Mouse (Mus musculus): ENCODE data around the gene Cd7. TPM values are rescaled to one million over a fixed set of nuclear protein-coding genes. Genes with fewer than 3 reads are reported as not detected.
A peak's percentile ranks its signal among the peaks of the same experiment; 100 is the strongest.
"Not testable (repeated sequence)": the region's sequence is repeated elsewhere in the genome, so short reads cannot be mapped to it uniquely, and the experiment has no call there.

The Cd7 gene
- polyA plus RNA-seq, 1 experiment from 2014 or later: 0.29 TPM

DNA sequence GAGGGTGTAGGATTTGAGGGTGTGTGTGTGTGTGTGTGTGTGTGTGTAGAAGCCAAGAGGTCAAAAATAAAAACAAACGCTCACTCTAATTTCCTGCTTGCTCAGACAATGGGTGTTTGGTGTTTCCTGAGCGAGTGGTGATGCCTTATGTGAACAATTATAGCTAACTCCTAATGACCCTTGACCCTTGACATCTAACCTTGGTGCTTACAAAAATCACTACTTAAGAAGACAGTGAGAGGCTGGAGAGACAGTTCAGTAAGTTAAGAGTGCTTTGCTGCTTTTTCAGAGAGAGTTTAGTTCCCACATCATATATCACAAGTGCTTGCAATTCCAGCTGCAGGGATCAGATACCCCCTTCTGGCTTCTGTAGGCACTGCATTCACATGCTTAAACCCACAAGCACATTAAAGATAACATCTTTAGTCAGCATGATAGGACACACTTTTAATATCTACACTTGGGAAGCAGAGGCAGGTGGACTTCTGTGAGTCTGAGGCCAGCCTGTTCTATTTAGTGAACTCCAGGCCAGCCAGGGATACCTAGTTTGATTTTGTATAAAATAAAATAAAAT, 8.7 kb upstream of the Cd7 start:
- Histone ChIP-seq H3K9ac (no peak overlapping the region), H3K36me3 (no peaks in the 10 kb centered on the region), H3K4me2 (no peak overlapping the region), H3K9me3 (no peaks in the 10 kb centered on the region), H3K27ac (replicated peaks) (no peak overlapping the region), H3K4me3 (no peak overlapping the region), H3K27me3 (replicated peaks) (peaks cover 26% of the 10 kb centered on the region; the same call in 1 of the 2 replicates), H3K4me1 (no peaks in the 10 kb centered on the region)
- WGBS: 60% methylated on average over 2 of the region's 2 CpGs
- no peak for ATAC-seq (ENCODE audit: extremely low read depth, insufficient number of reproducible peaks, low FRiP score, low TSS enrichment)

DNA sequence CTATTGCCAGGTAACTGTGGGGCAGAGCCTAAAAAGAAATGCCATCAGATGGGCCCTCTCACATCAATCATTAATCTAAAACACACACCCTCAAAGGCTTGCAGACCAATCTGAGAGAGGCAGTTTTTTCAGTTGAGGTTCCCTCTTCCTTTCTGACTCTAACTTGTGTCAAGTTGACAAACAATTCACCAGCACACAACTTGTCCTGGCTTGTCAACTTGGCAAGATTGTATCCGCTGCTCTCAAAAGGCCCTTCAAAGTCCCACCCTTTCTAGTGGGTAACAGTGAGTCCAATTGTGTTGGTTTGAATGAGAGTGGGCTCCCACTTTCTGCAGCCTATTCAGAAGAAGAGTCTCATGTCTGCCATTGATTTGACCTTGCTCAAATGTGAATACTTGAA, 6.1 kb upstream of the Cd7 start:
- ATAC-seq (ENCODE audit: extremely low read depth, insufficient number of reproducible peaks, low FRiP score, low TSS enrichment): no peak
- no peak overlapping the region for H3K27ac ChIP-seq (replicated peaks)

DNA sequence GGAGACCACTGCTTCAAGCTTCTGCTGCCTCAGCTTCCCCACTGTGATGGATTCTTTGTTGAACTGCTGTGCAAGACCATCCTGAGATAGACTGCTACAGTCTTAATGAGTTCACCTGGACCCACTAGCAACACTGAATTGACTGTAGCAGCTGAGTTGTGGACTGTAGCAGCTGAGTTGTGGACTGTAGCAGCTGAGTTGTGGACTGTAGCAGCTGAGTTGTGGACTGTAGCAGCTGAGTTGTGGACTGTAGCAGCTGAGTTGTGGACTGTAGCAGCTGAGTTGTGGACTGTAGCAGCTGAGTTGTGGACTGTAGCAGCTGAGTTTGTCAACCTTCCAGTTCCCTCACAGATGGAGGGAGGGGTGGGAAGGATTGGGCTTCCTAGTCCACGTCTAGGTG, 3.8 kb upstream of the Cd7 start:
- not testable (repeated sequence) for H3K9me3 ChIP-seq; H3K27ac ChIP-seq (replicated peaks); H3K4me3 ChIP-seq; H3K9ac ChIP-seq; H3K4me1 ChIP-seq; H3K4me2 ChIP-seq; ATAC-seq (ENCODE audit: extremely low read depth, insufficient number of reproducible peaks, low FRiP score, low TSS enrichment); H3K36me3 ChIP-seq
- 48% methylated on average over 1 of the region's 1 CpGs for WGBS
- peaks cover 55% of the 10 kb centered on the region for H3K27me3 ChIP-seq (replicated peaks)

More for the DNA sequence above, 6.1 kb upstream of the Cd7 start:
- WGBS: 69% methylated on average over 1 of the region's 1 CpGs
- H3K27me3 ChIP-seq (replicated peaks): peaks cover 32% of the 10 kb centered on the region
- no peaks in the 10 kb centered on the region for H3K9me3 ChIP-seq
- H3K4me3 ChIP-seq: no peak overlapping the region
- no peaks in the 10 kb centered on the region for H3K4me1 ChIP-seq
- no peaks in the 10 kb centered on the region for H3K36me3 ChIP-seq
- H3K9ac ChIP-seq: no peak overlapping the region
- H3K4me2 ChIP-seq: no peak overlapping the region

DNA sequence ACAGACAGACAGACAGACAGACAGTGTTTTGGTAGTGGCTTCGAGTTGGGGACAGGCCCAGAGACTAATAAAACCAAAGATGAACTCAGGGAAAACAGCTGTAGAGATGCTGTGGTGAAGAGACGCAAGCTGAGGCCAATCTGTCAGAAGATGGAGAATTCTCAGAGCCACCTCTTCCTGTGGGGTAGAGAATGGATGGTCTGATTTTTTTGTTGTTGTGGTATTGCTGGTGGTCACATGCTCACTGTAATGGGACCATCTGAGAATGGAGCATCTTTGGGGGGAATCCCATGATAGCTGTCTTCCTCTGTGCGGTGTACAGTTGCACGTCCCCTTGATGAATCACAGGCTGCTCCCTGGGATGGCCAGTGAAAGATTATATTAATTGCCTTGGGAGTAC, 3.3 kb upstream of the Cd7 start:
- Histone ChIP-seq H3K9me3 (no peaks in the 10 kb centered on the region), H3K36me3 (no peaks in the 10 kb centered on the region), H3K27me3 (replicated peaks) (peaks cover 59% of the 10 kb centered on the region), H3K4me2 (no peak overlapping the region), H3K4me3 (no peak overlapping the region), H3K9ac (no peak overlapping the region), H3K4me1 (no peaks in the 10 kb centered on the region), H3K27ac (replicated peaks) (no peak overlapping the region)
- whole genome bisulfite sequencing: 78% methylated on average over 4 of the region's 4 CpGs
- ATAC-seq (ENCODE audit: extremely low read depth, insufficient number of reproducible peaks, low FRiP score, low TSS enrichment): no peak

DNA sequence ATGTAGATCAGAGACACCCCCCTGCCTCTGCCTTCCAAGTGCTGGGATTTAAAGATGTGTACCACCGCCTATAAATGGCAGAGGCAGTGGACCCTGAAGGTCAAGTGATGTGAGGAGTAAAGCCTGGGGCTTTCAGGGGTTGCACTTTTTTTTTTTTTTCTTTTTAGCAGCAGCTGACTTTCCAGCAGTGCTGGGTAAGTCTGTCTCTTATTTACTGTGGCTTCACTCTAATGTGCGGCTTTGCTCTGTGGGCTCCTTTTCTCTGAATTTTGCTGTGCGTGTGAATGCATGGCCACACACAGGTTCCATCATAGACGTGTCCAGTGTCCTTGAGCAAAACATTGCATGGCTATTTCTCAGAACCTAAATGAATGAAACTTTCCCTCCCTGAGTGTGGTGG, 2.4 kb upstream of the Cd7 start:
- no peak for ATAC-seq (ENCODE audit: extremely low read depth, insufficient number of reproducible peaks, low FRiP score, low TSS enrichment)
- H3K4me2 ChIP-seq: no peak overlapping the region
- H3K27me3 ChIP-seq (replicated peaks): peaks cover 59% of the 10 kb centered on the region
- no peak overlapping the region for H3K4me3 ChIP-seq
- H3K9ac ChIP-seq: no peak overlapping the region
- no peak overlapping the region for H3K27ac ChIP-seq (replicated peaks)
- WGBS: 60% methylated on average over 4 of the region's 4 CpGs
- H3K36me3 ChIP-seq: no peaks in the 10 kb centered on the region
- no peaks in the 10 kb centered on the region for H3K9me3 ChIP-seq
- no peaks in the 10 kb centered on the region for H3K4me1 ChIP-seq

DNA sequence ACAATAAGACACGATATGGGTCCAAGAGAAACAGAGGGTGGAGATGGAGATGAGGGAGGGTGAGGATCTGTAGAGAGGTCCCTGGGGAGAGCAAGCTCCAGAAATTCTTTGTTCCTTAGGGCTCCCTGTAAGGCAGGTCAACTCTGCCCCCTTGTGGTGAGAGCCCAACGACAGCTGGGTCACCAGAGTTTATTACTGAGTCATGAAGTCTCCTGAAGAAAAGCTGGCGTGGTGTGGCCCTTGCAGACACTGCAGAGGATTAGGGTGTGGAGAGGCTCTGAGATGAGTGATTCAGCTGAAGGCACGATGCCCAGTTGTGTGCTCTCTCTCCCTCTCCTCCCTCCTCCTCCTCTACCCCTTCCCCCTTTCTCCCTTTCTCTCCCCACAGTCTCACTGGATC, 2.0 kb upstream of the Cd7 start:
- no peaks in the 10 kb centered on the region for H3K4me1 ChIP-seq
- no peak overlapping the region for H3K4me2 ChIP-seq
- ATAC-seq (ENCODE audit: extremely low read depth, insufficient number of reproducible peaks, low FRiP score, low TSS enrichment): 0 out of 2 replicates have a peak, but pooled peaks have one; percentile 8
- 3% methylated on average over 4 of the region's 4 CpGs for WGBS
- peaks cover 61% of the 10 kb centered on the region for H3K27me3 ChIP-seq (replicated peaks)
- no peak overlapping the region for H3K4me3 ChIP-seq
- H3K9ac ChIP-seq: no peak overlapping the region
- H3K27ac ChIP-seq (replicated peaks): no peak overlapping the region
- H3K36me3 ChIP-seq: no peaks in the 10 kb centered on the region
- no peaks in the 10 kb centered on the region for H3K9me3 ChIP-seq

DNA sequence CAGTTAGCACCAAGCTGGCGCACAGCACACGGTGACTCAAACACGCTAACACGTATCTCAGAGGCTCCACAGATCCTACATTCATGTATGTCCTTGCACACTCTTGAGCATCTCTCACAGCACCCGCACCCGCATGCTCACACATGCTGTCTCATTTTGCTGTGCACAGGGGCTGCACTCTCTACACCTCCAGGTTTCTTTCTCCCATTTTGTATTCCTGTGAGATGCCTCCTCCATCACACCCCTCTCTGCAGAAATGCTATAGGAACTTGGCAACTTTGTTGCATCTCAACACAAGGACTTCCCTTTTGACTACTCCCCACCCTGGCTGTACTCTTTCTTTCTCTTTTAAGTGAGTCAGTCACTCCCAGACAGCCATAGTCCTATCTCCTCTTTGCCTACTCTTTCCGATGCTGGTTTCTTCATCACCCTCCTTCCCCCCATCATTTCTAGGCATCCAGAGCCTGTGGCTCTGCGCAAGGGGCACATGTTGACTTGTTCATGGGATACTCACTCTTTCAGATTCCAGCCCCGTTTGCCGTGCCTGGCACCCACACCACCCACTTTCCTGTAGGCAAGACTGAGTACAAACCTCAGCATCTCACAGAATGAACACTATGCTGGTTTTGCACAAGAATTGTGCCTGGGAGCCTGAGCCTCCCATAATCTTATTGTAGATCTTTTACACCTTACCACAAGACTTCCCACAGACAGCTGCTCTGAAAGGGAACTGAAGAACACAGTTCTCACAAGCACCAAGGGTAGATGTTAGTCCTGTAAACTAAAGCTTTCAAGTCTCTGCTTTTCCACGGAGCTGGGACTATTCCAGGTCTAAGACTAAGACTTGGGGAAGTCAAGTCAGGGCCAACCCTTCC, 615 bp downstream of the Cd7 start:
- no peak overlapping the region for H3K27ac ChIP-seq (replicated peaks)
- H3K4me2 ChIP-seq: no peak overlapping the region
- 74% methylated on average over 11 of the region's 11 CpGs for WGBS
- no peak for ATAC-seq (ENCODE audit: extremely low read depth, insufficient number of reproducible peaks, low FRiP score, low TSS enrichment)
- H3K27me3 ChIP-seq (replicated peaks): peaks cover 58% of the 10 kb centered on the region
- no peak overlapping the region for H3K4me3 ChIP-seq
- H3K4me1 ChIP-seq: no peaks in the 10 kb centered on the region
- H3K36me3 ChIP-seq: no peaks in the 10 kb centered on the region
- no peak overlapping the region for H3K9ac ChIP-seq
- H3K9me3 ChIP-seq: no peaks in the 10 kb centered on the region

DNA sequence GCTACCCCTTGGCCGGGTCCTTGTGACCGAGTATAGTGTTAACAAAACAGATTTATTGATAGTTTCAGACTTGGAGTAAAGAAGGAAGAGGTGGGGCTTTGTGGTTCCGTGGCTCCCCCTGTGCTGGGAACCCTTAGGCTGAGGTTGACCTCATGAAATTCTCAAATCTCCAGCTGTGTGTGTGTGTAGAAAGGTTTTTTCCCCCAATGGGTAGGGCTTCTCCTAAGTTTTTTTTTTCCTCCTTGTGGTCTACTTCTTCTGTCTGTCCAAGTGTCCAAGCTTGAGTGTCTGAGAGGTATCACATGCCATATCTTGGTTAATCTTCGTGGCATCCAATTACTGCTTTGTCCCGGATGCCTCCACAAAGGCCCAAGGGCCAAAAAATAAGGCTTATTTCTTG, 6.1 kb downstream of the Cd7 start:
- WGBS: 66% methylated on average over 5 of the region's 5 CpGs

DNA sequence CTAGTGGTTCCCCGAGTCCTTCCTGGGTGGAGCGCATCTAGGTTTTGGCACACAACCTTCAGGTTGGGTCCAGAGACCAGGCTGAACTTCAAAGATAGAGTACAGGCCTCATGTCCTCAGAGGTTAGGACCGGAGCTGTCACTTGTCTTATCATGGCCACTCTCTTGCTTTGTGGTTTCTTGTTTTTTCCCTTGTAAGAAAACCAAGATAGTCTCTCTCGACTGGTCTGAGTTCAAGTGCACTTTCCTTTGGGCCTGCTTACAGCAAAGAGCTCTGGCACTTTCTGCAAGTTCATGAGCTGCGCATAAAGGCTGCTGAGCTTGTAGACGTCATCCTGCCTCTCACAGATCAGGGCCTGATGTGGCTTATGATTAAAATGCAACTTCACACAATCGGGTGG, 12.0 kb downstream of the Cd7 start:
- WGBS: 69% methylated on average over 7 of the region's 7 CpGs
- Histone ChIP-seq H3K27me3 (replicated peaks) (peaks cover 5% of the 10 kb centered on the region; the same call in 1 of the 2 replicates), H3K9ac (no peak overlapping the region), H3K4me1 (no peaks in the 10 kb centered on the region), H3K4me3 (no peak overlapping the region), H3K9me3 (no peaks in the 10 kb centered on the region), H3K4me2 (no peak overlapping the region), H3K36me3 (no peaks in the 10 kb centered on the region), H3K27ac (replicated peaks) (no peak overlapping the region)
- ATAC-seq (ENCODE audit: extremely low read depth, insufficient number of reproducible peaks, low FRiP score, low TSS enrichment): no peak

More for the DNA sequence above, 6.1 kb downstream of the Cd7 start:
- H3K27ac ChIP-seq (replicated peaks): no peak overlapping the region
- H3K9ac ChIP-seq: no peak overlapping the region
- no peak overlapping the region for H3K4me2 ChIP-seq
- H3K27me3 ChIP-seq (replicated peaks): peaks cover 37% of the 10 kb centered on the region
- H3K9me3 ChIP-seq: no peaks in the 10 kb centered on the region
- H3K36me3 ChIP-seq: no peaks in the 10 kb centered on the region
- no peak for ATAC-seq (ENCODE audit: extremely low read depth, insufficient number of reproducible peaks, low FRiP score, low TSS enrichment)
- no peak overlapping the region for H3K4me3 ChIP-seq
- no peaks in the 10 kb centered on the region for H3K4me1 ChIP-seq

DNA sequence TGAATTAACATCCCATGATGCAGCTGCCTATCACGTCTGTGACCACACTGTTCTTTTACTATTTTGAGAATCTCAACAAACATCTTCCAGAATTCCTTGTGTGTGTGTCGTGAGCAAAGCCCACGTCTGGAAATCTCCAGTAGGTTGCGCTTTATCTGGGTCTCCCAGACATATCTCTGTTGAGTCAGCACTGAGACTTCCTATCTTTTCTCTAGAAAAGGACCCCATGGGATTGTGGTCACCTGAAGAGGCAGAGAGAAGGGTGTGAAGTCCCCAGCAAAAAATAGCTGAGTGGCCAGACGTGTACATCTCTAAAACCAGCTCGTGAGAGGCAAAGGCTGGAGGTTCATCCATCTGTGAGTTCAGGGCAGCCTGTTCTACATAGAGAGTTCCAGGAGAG, 15.1 kb downstream of the Cd7 start:
- whole genome bisulfite sequencing: 37% methylated on average over 6 of the region's 6 CpGs
- no peaks in the 10 kb centered on the region for H3K9me3 ChIP-seq
- H3K4me3 ChIP-seq: no peak overlapping the region
- no peaks in the 10 kb centered on the region for H3K36me3 ChIP-seq
- H3K9ac ChIP-seq: no peak overlapping the region
- H3K4me1 ChIP-seq: no peaks in the 10 kb centered on the region
- no peak overlapping the region for H3K27ac ChIP-seq (replicated peaks)
- ATAC-seq (ENCODE audit: extremely low read depth, insufficient number of reproducible peaks, low FRiP score, low TSS enrichment): no peak
- H3K27me3 ChIP-seq (replicated peaks): no peaks in the 10 kb centered on the region
- no peak overlapping the region for H3K4me2 ChIP-seq

DNA sequence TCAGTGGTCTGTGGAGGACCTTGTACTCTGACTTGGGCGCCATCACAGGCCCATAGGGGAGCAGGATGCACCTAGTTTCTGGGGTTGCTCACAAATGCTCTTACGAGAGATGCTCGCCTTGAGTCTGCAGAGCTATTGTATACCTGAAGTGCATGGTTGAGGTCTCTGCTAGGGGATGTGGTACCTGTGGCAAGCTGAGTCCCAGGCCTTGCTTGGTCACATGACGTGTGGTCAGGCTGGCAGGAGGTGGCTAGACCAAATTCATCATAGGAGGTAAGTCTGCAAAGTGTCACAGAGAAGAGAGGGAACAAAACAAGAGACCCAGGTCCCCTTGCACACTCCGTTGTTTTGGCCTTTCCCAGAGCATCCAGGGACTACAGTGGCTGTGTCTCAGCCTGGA, 19.7 kb downstream of the Cd7 start:
- Histone ChIP-seq H3K9me3 (no peaks in the 10 kb centered on the region), H3K27ac (replicated peaks) (no peak overlapping the region), H3K4me1 (peaks cover 15% of the 10 kb centered on the region), H3K4me3 (no peak overlapping the region), H3K4me2 (no peak overlapping the region), H3K36me3 (no peaks in the 10 kb centered on the region), H3K27me3 (replicated peaks) (0 out of 2 replicates have a peak, but pooled peaks cover 2% of the 10 kb centered on the region), H3K9ac (no peak overlapping the region)
- WGBS: 82% methylated on average over 5 of the region's 5 CpGs
- no peak for ATAC-seq (ENCODE audit: extremely low read depth, insufficient number of reproducible peaks, low FRiP score, low TSS enrichment)

DNA sequence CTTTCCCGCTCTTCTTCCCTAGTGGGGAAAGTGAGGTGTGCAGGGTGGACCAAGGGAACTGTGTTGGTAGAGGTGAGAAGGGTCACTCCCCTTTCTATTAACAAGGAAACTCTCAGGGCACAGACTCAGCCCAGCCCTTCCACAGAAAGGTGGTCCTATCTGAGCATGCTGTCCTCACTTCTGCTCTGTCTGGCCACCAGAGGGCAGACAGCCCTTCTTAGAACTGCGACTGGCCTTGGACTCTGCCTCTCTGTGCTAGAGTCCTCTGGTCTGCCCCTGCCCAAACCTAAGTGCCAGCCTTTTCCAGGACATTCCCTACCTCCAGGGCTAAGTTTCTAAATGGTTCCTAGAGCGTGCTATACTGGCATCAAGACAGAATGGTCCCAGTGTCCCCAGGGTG, 21.5 kb downstream of the Cd7 start:
- Histone ChIP-seq H3K4me3 (no peak overlapping the region), H3K9ac (no peak overlapping the region), H3K4me1 (peaks cover 15% of the 10 kb centered on the region), H3K27ac (replicated peaks) (no peak overlapping the region), H3K4me2 (no peak overlapping the region), H3K27me3 (replicated peaks) (0 out of 2 replicates have a peak, but pooled peaks cover 2% of the 10 kb centered on the region), H3K9me3 (no peaks in the 10 kb centered on the region), H3K36me3 (no peaks in the 10 kb centered on the region)
- WGBS: 36% methylated on average over 3 of the region's 3 CpGs
- ATAC-seq (ENCODE audit: extremely low read depth, insufficient number of reproducible peaks, low FRiP score, low TSS enrichment): no peak; the same call in 1 of the 2 replicates
